Mouse (Mus musculus) myocyte (in vitro differentiated cells): ENCODE measurements around the gene Rheb.

Experiments
- CEBPB ChIP-seq: IDR thresholded peaks from 2 replicates; pipeline ENCODE4 v1.6.1; 2011; ENCODE audit warnings: mild to moderate bottlenecking, moderate library complexity; ENCODE audit not compliant: poor library complexity, insufficient read depth, severe bottlenecking
- E2F4 ChIP-seq: IDR thresholded peaks from one replicate; pipeline ENCODE4 v1.6.1; 2011; ENCODE audit warnings: mild to moderate bottlenecking, control low read depth, moderate library complexity; ENCODE audit not compliant: insufficient read depth
- POLR2A ChIP-seq: IDR thresholded peaks from one replicate; pipeline ENCODE4 v1.6.1; 2011; ENCODE audit warnings: low read depth, mild to moderate bottlenecking, control low read depth, moderate library complexity; ENCODE audit not compliant: insufficient read length
- POLR2AphosphoS2 ChIP-seq: IDR thresholded peaks from one replicate; pipeline ENCODE4 v1.6.1; 2011; ENCODE audit warnings: low read depth, control low read depth; ENCODE audit not compliant: insufficient read length
- TCF12 ChIP-seq: IDR thresholded peaks from one replicate; pipeline ENCODE4 v1.6.1; 2011; ENCODE audit warnings: mild to moderate bottlenecking, control low read depth; ENCODE audit not compliant: poor library complexity, insufficient read depth, severe bottlenecking
- USF1 ChIP-seq: IDR thresholded peaks from one replicate; pipeline ENCODE4 v1.6.1; 2011; ENCODE audit warnings: low read depth, mild to moderate bottlenecking, control low read depth, moderate library complexity

- no peak for TF ChIP-seq POLR2A
- no peak for TF ChIP-seq USF1
- TF ChIP-seq TCF12: no peak
- TF ChIP-seq CEBPB: no peak
- TF ChIP-seq POLR2AphosphoS2: no peak
- no peak for TF ChIP-seq E2F4
These were observed 656 bp downstream of the Rheb start for GRCm38 (mm10) chr5:24841662-24842273.
